Mouse (Mus musculus) hindbrain, embryonic 10.5 days (tissue): ENCODE results near the gene Ephx3. TPM values are rescaled to one million over a fixed set of nuclear protein-coding genes. Genes with fewer than 3 reads are reported as not detected.
"Not testable (repeated sequence)": the region's sequence is repeated elsewhere in the genome, so short reads cannot be mapped to it uniquely, and the experiment has no call there.

Experiments used
- DNase-seq: peaks from one replicate; pipeline ENCODE4 v3.0.0-alpha.2; 2017; ENCODE audit warnings: low spot score
- H3K27ac ChIP-seq: fragments of 300-500 bp; sonication (generic); 2 replicates; pipeline ENCODE4 v1.5.1; 2016; ENCODE audit warnings: mild to moderate bottlenecking, moderate library complexity
- H3K27me3 ChIP-seq: fragments of 300-500 bp; sonication (generic); 2 replicates; pipeline ENCODE4 v1.6.1; 2016; ENCODE audit warnings: mild to moderate bottlenecking; ENCODE audit not compliant: poor library complexity, insufficient read depth, severe bottlenecking
- H3K36me3 ChIP-seq: fragments of 300-500 bp; sonication (generic); 2 replicates; pipeline ENCODE4 v1.6.1; 2016; ENCODE audit warnings: mild to moderate bottlenecking, moderate library complexity
- H3K4me1 ChIP-seq: fragments of 300-500 bp; sonication (generic); replicated peaks from 2 replicates; pipeline ENCODE4 v1.6.1; 2016; ENCODE audit warnings: mild to moderate bottlenecking
- H3K4me3 ChIP-seq: fragments of 300-500 bp; sonication (generic); 2 replicates; pipeline ENCODE4 v1.5.1; 2016; ENCODE audit warnings: mild to moderate bottlenecking, moderate library complexity
- H3K9me3 ChIP-seq: fragments of 300-500 bp; sonication (generic); 2 replicates; pipeline ENCODE4 v1.6.1; 2016; ENCODE audit warnings: mild to moderate bottlenecking, moderate library complexity
- WGBS: fragments of 180-500 bp; shearing (Covaris S2); methylation state at CpG from one replicate; pipeline ENCODE4 v1.1.7; 2016; 5-methylcytosine and 5-hydroxymethylcytosine counted together
- polyA plus RNA-seq: library from polyadenylated mRNA; unstranded; fragments of >200 nt; fragmentation: Nextera tagmentation; extraction: Ambion mirVana; gene quantifications from 2 replicates; pipeline ENCODE4 v1.2.1, GENCODE M21; 2016

Gene Ephx3
- polyA plus RNA-seq, result 0.21 and 0.24 TPM in 2 replicates

DNA sequence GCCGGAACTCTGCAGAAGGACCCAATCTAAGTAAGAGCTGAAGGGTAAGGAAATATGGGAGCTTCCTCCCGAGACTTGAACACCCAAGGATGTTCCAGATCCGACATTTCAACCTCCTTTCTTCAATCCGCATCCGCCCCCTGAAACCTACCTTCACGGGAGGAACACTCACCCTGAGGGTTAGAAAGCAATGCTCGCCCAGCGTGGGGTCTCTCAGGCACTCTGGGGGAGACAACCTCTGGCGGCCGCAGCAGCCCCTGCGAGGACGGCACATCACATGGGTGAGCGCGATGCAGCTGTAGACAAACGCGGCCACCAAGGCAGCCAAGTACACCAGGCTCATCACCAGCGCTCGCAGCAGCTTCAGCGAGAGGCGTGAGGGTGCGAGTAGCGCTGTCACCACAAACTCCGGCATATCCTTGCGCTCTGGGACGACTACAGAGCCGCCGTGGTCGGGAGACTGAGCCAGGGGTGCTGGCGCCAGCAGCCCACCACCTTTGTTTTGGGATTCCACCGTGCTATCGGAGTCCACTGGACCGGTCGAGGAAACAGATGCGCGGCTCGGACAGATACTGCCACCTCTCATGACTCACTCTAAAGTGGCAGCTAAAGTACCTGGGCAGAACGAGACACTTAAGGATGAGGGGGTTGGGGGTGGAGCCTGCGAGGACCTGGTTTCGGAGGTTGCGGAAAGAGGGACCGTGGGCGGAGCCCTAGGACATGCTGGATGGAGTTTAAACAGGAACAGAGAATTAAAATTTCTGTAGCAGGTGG lies at the start of gene Ephx3:
Ephx3 (minus strand) TSS at position 687 of the 774 bp plus-strand sequence.
- Histone ChIP-seq H3K36me3 (peaks cover 7% of the 10 kb centered on the region; the same call in 1 of the 2 replicates), H3K27ac (peak within 1 kb of the TSS; percentile 45; the same call in 1 of the 2 replicates)

GRCm38 (mm10) chr17:32238589-32238988 lies 49.2 kb upstream of the Ephx3 start:
- peaks cover 47% of the 10 kb centered on the region for H3K36me3 ChIP-seq
- H3K27me3 ChIP-seq, result no peaks in the 10 kb centered on the region
- H3K4me1 ChIP-seq, result peaks cover 9% of the 10 kb centered on the region; the same call in 1 of the 2 replicates
- WGBS, result 71% methylated on average over 1 of the region's 1 CpGs
- DNase-seq, result no peak
- H3K9me3 ChIP-seq, result no peaks in the 10 kb centered on the region
- H3K4me3 ChIP-seq, result no peak overlapping the region
- H3K27ac ChIP-seq, result no peak overlapping the region

More for the DNA sequence above, at the start of gene Ephx3:
- Histone ChIP-seq H3K27me3 (peaks cover 41% of the 10 kb centered on the region), H3K4me1 (peaks cover 21% of the 10 kb centered on the region), H3K4me3 (peak within 1 kb of the TSS; percentile 55), H3K9me3 (no peaks in the 10 kb centered on the region)
- 5% methylated on average over 42 of the region's 42 CpGs for WGBS
- DNase-seq, result peak; percentile 21

DNA sequence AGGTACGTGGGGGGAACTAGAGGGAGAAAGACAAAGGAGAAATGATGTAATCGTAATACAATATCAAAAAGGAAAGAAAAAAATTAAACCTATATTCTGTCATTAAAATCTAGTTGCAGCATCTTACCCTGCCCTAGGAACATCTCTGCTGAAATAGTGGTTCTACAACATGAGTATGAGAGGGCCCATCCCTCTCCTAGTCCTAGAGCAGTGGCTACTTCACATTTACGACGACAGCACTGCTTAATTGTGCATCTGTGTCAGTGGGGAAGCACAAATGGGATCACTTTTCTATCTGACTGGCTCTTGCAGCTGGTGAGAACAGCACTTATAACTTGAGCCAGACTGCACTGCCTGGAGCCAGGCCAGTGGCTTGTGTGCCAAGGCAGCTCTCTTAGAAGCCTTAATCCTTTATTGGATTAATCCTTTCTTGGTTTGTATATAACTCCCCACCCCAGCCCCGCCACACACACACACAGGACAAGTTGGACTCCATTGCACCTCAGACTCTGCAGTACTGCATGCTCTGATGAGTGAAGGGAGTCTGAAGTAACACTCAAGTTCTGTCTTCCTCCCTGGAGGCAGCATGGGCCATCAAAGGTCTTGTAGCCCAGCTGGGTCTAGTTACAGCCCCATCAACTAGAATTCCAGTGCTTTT lies 46.3 kb upstream of the Ephx3 start:
- 83% methylated on average over 5 of the region's 5 CpGs for WGBS
- Histone ChIP-seq H3K9me3 (no peaks in the 10 kb centered on the region), H3K36me3 (peaks cover 34% of the 10 kb centered on the region), H3K4me1 (peaks cover 9% of the 10 kb centered on the region; the same call in 1 of the 2 replicates), H3K27ac (no peak overlapping the region), H3K27me3 (no peaks in the 10 kb centered on the region), H3K4me3 (no peak overlapping the region)
- DNase-seq, result peak; percentile 21

- Histone ChIP-seq H3K4me1 (peaks cover 6% of the 10 kb centered on the region; the same call in 1 of the 2 replicates), H3K27me3 (no peaks in the 10 kb centered on the region), H3K27ac (no peak overlapping the region), H3K4me3 (no peak overlapping the region), H3K9me3 (no peaks in the 10 kb centered on the region), H3K36me3 (peaks cover 34% of the 10 kb centered on the region)
- DNase-seq, result no peak
These were observed 43.8 kb upstream of the Ephx3 start for GRCm38 (mm10) chr17:32233174-32233573.

GRCm38 (mm10) chr17:32229256-32229655 lies 39.9 kb upstream of the Ephx3 start:
- H3K36me3 ChIP-seq, result peaks cover 60% of the 10 kb centered on the region
- 95% methylated on average over 4 of the region's 4 CpGs for WGBS
- no peak overlapping the region for H3K4me3 ChIP-seq
- no peaks in the 10 kb centered on the region for H3K9me3 ChIP-seq
- H3K4me1 ChIP-seq, result no peaks in the 10 kb centered on the region
- no peak overlapping the region for H3K27ac ChIP-seq
- no peaks in the 10 kb centered on the region for H3K27me3 ChIP-seq
- DNase-seq, result no peak

GRCm38 (mm10) chr17:32220873-32221272 lies 31.5 kb upstream of the Ephx3 start:
- Histone ChIP-seq H3K9me3 (no peaks in the 10 kb centered on the region), H3K4me3 (no peak overlapping the region), H3K36me3 (peaks cover 98% of the 10 kb centered on the region), H3K4me1 (no peaks in the 10 kb centered on the region), H3K27ac (no peak overlapping the region), H3K27me3 (no peaks in the 10 kb centered on the region)
- 76% methylated on average over 3 of the region's 3 CpGs for WGBS
- DNase-seq, result no peak

- not testable (repeated sequence) for H3K9me3 ChIP-seq, H3K4me1 ChIP-seq, H3K27ac ChIP-seq, H3K4me3 ChIP-seq, H3K27me3 ChIP-seq, DNase-seq
- WGBS, result 72% methylated on average over 4 of the region's 4 CpGs
- H3K36me3 ChIP-seq, result peaks cover 98% of the 10 kb centered on the region
These were observed 26.2 kb upstream of the Ephx3 start for GRCm38 (mm10) chr17:32215587-32215986.

DNA sequence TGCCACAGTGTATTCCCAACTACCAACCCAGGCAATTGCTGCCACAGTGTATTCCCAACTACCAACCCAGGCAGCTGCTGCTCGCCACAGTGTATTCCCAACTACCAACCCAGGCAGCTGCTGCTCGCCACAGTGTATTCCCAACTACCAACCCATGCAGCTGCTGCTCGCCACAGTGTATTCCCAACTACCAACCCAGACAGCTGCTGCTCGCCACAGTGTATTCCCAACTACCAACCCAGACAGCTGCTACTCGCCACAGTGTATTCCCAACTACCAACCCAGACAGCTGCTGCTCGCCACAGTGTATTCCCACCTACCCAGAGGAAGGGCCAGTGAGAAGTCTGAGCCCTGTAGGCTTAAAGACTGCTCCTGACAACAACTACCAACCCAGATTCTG lies 22.2 kb upstream of the Ephx3 start:
- peaks cover 100% of the 10 kb centered on the region for H3K36me3 ChIP-seq
- not testable (repeated sequence) for H3K9me3 ChIP-seq, DNase-seq, H3K4me3 ChIP-seq, H3K27ac ChIP-seq, H3K27me3 ChIP-seq, H3K4me1 ChIP-seq
- WGBS, result 96% methylated on average over 6 of the region's 6 CpGs

GRCm38 (mm10) chr17:32209752-32210151 lies 20.4 kb upstream of the Ephx3 start:
- peak; percentile 58 for DNase-seq
- H3K4me3 ChIP-seq, result no peak overlapping the region
- no peaks in the 10 kb centered on the region for H3K4me1 ChIP-seq
- no peaks in the 10 kb centered on the region for H3K27me3 ChIP-seq
- no peak overlapping the region for H3K27ac ChIP-seq
- H3K9me3 ChIP-seq, result no peaks in the 10 kb centered on the region
- H3K36me3 ChIP-seq, result peaks cover 100% of the 10 kb centered on the region
- 51% methylated on average over 3 of the region's 3 CpGs for WGBS

GRCm38 (mm10) chr17:32209144-32209543 lies 19.8 kb upstream of the Ephx3 start:
- Histone ChIP-seq H3K27ac (no peak overlapping the region), H3K4me3 (no peak overlapping the region), H3K36me3 (peaks cover 100% of the 10 kb centered on the region), H3K27me3 (no peaks in the 10 kb centered on the region), H3K4me1 (no peaks in the 10 kb centered on the region), H3K9me3 (no peaks in the 10 kb centered on the region)
- WGBS, result 75% methylated on average over 6 of the region's 6 CpGs
- DNase-seq, result no peak

DNA sequence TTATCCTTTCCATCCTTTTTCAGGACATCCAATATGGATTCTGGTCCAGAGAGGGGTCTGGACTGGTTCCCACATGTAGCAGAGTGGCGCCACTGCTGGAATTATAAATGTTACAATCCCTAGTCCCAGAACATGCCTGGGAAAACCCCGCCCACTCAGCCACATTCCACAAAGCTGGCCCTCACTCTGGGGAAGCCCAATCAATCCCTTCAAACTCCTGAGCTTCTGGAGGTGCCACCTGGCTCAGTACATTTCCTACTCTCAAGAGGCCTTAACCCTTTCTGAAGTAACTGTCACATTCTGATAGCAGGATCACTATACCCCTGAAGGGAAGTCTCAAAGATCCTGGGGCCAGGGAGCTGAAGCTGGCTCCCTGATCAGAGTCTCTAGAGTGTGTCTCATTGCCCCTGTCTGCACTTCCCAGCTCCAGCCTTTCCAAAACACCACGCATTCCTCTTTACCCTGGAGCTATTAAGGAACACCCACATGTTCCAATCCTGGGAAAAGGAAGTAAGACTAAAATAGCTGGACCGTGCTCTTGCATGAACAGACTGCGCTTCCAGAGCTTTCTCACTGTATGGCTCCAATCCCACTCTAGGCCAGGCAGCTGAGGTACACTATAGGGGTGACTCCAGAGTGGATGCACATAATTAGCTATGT lies 18.4 kb upstream of the Ephx3 start:
- H3K4me3 ChIP-seq, result no peak overlapping the region
- peaks cover 100% of the 10 kb centered on the region for H3K36me3 ChIP-seq
- no peak for DNase-seq
- no peaks in the 10 kb centered on the region for H3K4me1 ChIP-seq
- H3K27ac ChIP-seq, result no peak overlapping the region
- H3K27me3 ChIP-seq, result no peaks in the 10 kb centered on the region
- H3K9me3 ChIP-seq, result no peaks in the 10 kb centered on the region
- WGBS, result 84% methylated on average over 5 of the region's 5 CpGs

- no peak overlapping the region for H3K4me3 ChIP-seq
- no peaks in the 10 kb centered on the region for H3K9me3 ChIP-seq
- no peaks in the 10 kb centered on the region for H3K4me1 ChIP-seq
- H3K36me3 ChIP-seq, result peaks cover 100% of the 10 kb centered on the region
- H3K27ac ChIP-seq, result no peak overlapping the region
- no peak for DNase-seq
- WGBS, result 94% methylated on average over 3 of the region's 3 CpGs
- H3K27me3 ChIP-seq, result no peaks in the 10 kb centered on the region
These were observed 16.0 kb upstream of the Ephx3 start for GRCm38 (mm10) chr17:32205345-32205744.

- Histone ChIP-seq H3K36me3 (peaks cover 100% of the 10 kb centered on the region), H3K4me1 (no peaks in the 10 kb centered on the region), H3K27ac (no peak overlapping the region), H3K4me3 (no peak overlapping the region), H3K9me3 (no peaks in the 10 kb centered on the region), H3K27me3 (no peaks in the 10 kb centered on the region)
- no peak for DNase-seq
- 93% methylated on average over 3 of the region's 3 CpGs for WGBS
These were observed 13.6 kb upstream of the Ephx3 start for GRCm38 (mm10) chr17:32202972-32203371.
